Mouse (Mus musculus): ENCODE measurements at regions not wholly inside any gene's neighbourhood (a gene's known extent, or its start where the extent isn't known, plus 50 kb on each side); places are given as distances from the start of the nearest gene placed in this dataset.

DNA sequence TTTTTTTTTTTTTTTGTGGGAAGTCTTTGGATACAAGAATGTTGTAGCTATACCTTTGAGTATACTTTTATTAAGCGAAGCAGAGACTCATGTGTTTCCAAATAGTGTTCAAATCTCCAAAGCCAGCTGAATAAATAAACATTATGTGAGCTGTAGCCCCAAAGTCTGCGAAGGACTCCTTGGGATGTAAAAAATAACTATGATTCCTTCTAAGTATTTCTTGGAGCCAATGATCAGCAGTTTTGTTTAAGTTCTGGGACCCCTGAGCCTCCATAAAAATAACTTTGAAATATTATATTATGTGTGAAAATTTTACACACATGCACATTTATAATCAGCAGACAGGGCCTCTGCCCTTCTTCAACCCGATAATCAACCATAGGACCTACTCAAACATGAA, 262.8 kb upstream of the Tenm3 start:
- TF ChIP-seq HCFC1 (IDR thresholded peaks at IDR 0.05; ENCODE audit: borderline replicate concordance, insufficient read depth, low read length): no peak
- TF ChIP-seq ZC3H11A (IDR thresholded peaks at IDR 0.05; ENCODE audit: borderline replicate concordance, low read depth, low read length): no peak
- no peak for TF ChIP-seq CHD2 (IDR thresholded peaks at IDR 0.05; ENCODE audit: low read depth, low read length)
- TF ChIP-seq MAFK (IDR thresholded peaks at IDR 0.05; ENCODE audit: insufficient read depth, low read depth, low read length): no peak
